In the genomic region with DNA sequence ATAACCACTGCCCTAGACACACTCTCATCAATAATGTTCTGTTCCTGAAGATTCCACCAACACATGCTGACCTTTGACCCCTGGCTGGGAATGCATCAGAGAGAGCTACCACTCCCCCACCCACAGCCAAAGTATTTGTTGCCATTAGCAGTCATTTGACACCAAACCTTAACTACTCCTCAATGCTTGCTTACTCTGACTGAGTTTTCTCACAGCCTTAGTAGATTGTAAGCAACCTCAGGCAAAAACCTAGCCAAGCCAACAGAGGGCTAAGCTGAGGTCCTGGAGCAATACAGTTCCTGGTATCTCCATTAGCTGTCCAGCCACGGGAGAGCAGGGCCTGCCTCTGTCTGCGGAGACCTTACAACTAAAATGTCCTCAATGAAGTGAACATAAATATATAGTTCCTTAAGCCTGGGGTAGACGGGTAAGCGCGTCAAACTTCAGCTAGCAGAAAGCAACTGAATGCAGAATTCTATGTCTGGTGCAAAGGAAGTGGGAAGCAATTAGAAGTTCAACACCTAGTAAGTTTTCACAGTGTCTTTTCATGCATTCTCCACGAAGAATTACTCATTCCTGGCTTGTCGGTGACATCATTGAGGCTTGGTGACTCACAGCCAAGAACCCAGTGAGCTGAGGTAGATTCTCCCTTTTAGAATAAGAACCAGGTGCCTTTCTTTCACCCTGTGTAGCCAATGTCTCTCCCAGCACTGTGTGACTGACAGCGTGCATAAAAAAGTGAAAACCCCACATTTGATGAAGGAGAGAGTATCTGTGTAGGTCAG, we compare ENCODE assay signal across 21 mouse cellular contexts.
DNase-seq lines count a peak whose midpoint lies in the region; ATAC-seq lines count a peak whose summit lies in the region.
"Had no signal": no experiment of that assay in that cellular context is flagged by ENCODE, and none has a peak within 500 bp of the region (broad histone marks: within the 10 kb centered on the region; RNA-seq: fewer than 3 reads in every experiment).

No protein-coding gene starts in this region.

- no peak overlapping the region for H3K4me2 ChIP-seq in limb, embryonic 13.5 days (replicated peaks)
- H3K4me2 ChIP-seq: heart, embryonic 13.5 days; hindbrain, embryonic 15.5 days; limb, embryonic 12.5 days; neural tube, embryonic 12.5 days had no signal

- no peaks in the 10 kb centered on the region for H3K4me1 ChIP-seq in limb, embryonic 13.5 days
- H3K4me1 ChIP-seq in limb, embryonic 10.5 days: peaks cover 6% of the 10 kb centered on the region
- peaks cover 7% of the 10 kb centered on the region for H3K4me1 ChIP-seq in embryonic facial prominence, embryonic 10.5 days
- H3K4me1 ChIP-seq in midbrain, embryonic 10.5 days: peaks cover 14% of the 10 kb centered on the region
- H3K4me1 ChIP-seq: limb, embryonic 12.5 days had no signal

- no peak overlapping the region for H3K9ac ChIP-seq in limb, embryonic 13.5 days
- H3K9ac ChIP-seq: heart, embryonic 13.5 days; hindbrain, embryonic 15.5 days; limb, embryonic 12.5 days; liver, embryonic 14.5 days; neural tube, embryonic 12.5 days had no signal

- ATAC-seq in limb, embryonic 13.5 days (ENCODE audit: low FRiP score, low read depth): 0 out of 2 replicates have a peak, but pooled peaks have one; percentile 24
- ATAC-seq: forebrain, embryonic 16.5 days; intestine, postnatal 0 days had no signal

- DNase-seq in adrenal gland, postnatal 36 days: peak; percentile 32 to 34
- DNase-seq in adrenal gland, adult 8-10 months: no peak
- DNase-seq in limb, embryonic 10.5 days (ENCODE audit: low spot score): no peak
- DNase-seq in NIH3T3 (ENCODE audit: low read depth): peak; percentile 17
- DNase-seq in embryonic facial prominence, embryonic 10.5 days (ENCODE audit: low spot score): peak; percentile 25
- no peak for DNase-seq in midbrain, embryonic 10.5 days (ENCODE audit: low spot score)
- no peak for DNase-seq in testis, postnatal 14 days (ENCODE audit: low spot score)
- DNase-seq: B cell, adult 2 months; cerebellum, postnatal 10 days; gastrocnemius, adult 2 months; heart, postnatal 36 days; thymus, adult 18-20 months had no signal

- H3K27ac ChIP-seq in limb, embryonic 13.5 days: no peak overlapping the region
- H3K27ac ChIP-seq in limb, embryonic 10.5 days: no peak overlapping the region
- no peak overlapping the region for H3K27ac ChIP-seq in embryonic facial prominence, embryonic 10.5 days (replicated peaks)
- H3K27ac ChIP-seq in midbrain, embryonic 10.5 days (replicated peaks): no peak overlapping the region
- H3K27ac ChIP-seq: gastrocnemius, adult 2 months; heart, embryonic 13.5 days; hindbrain, embryonic 15.5 days; limb, embryonic 12.5 days; liver, embryonic 14.5 days; neural tube, embryonic 12.5 days had no signal

- no peaks in the 10 kb centered on the region for H3K36me3 ChIP-seq in limb, embryonic 13.5 days
- no peaks in the 10 kb centered on the region for H3K36me3 ChIP-seq in limb, embryonic 10.5 days
- H3K36me3 ChIP-seq in embryonic facial prominence, embryonic 10.5 days (replicated peaks): no peaks in the 10 kb centered on the region
- no peaks in the 10 kb centered on the region for H3K36me3 ChIP-seq in midbrain, embryonic 10.5 days
- H3K36me3 ChIP-seq: heart, embryonic 13.5 days; hindbrain, embryonic 15.5 days; limb, embryonic 12.5 days; neural tube, embryonic 12.5 days had no signal

- H3K4me3 ChIP-seq in limb, embryonic 13.5 days: no peak overlapping the region
- no peak overlapping the region for H3K4me3 ChIP-seq in limb, embryonic 10.5 days
- H3K4me3 ChIP-seq in embryonic facial prominence, embryonic 10.5 days: no peak overlapping the region
- no peak overlapping the region for H3K4me3 ChIP-seq in midbrain, embryonic 10.5 days
- H3K4me3 ChIP-seq: erythroblast, embryonic 14.5 days; gastrocnemius, adult 2 months; heart, embryonic 13.5 days; hindbrain, embryonic 15.5 days; limb, embryonic 12.5 days; neural tube, embryonic 12.5 days had no signal

- H3K9me3 ChIP-seq in limb, embryonic 13.5 days: no peaks in the 10 kb centered on the region
- H3K9me3 ChIP-seq in limb, embryonic 10.5 days (replicated peaks): no peaks in the 10 kb centered on the region
- H3K9me3 ChIP-seq in embryonic facial prominence, embryonic 10.5 days: no peaks in the 10 kb centered on the region
- no peaks in the 10 kb centered on the region for H3K9me3 ChIP-seq in midbrain, embryonic 10.5 days (replicated peaks)
- H3K9me3 ChIP-seq: heart, embryonic 13.5 days; hindbrain, embryonic 15.5 days; limb, embryonic 12.5 days; neural tube, embryonic 12.5 days had no signal

- no peaks in the 10 kb centered on the region for H3K27me3 ChIP-seq in limb, embryonic 13.5 days
- no peaks in the 10 kb centered on the region for H3K27me3 ChIP-seq in limb, embryonic 10.5 days (ENCODE audit: low read depth, poor library complexity, severe bottlenecking)
- H3K27me3 ChIP-seq in embryonic facial prominence, embryonic 10.5 days (replicated peaks; ENCODE audit: low read depth, poor library complexity, severe bottlenecking): no peaks in the 10 kb centered on the region
- peaks cover 44% of the 10 kb centered on the region for H3K27me3 ChIP-seq in midbrain, embryonic 10.5 days (ENCODE audit: low read depth, poor library complexity, severe bottlenecking)
- H3K27me3 ChIP-seq: heart, embryonic 13.5 days; hindbrain, embryonic 15.5 days; limb, embryonic 12.5 days; neural tube, embryonic 12.5 days had no signal

- 62% methylated on average over 8 of the region's 8 CpGs for WGBS in limb, embryonic 13.5 days
- 73% methylated on average over 8 of the region's 8 CpGs for WGBS in limb, embryonic 10.5 days
- WGBS in embryonic facial prominence, embryonic 10.5 days: 73% methylated on average over 8 of the region's 8 CpGs
- WGBS in midbrain, embryonic 10.5 days: 85% methylated on average over 8 of the region's 8 CpGs

Comparison
In these comparisons a context has a peak if more than half of its experiments do, and no peak if none do; other contexts are left out.
1. DNase-seq: peak in adrenal gland, postnatal 36 days (2 of 2), NIH3T3 (single experiment) and embryonic facial prominence, embryonic 10.5 days (single experiment); none in adrenal gland, adult 8-10 months (single experiment), limb, embryonic 10.5 days (single experiment), midbrain, embryonic 10.5 days (single experiment) and testis, postnatal 14 days (single experiment).